17 mouse cellular contexts compared by ENCODE assay signal in the genomic region with DNA sequence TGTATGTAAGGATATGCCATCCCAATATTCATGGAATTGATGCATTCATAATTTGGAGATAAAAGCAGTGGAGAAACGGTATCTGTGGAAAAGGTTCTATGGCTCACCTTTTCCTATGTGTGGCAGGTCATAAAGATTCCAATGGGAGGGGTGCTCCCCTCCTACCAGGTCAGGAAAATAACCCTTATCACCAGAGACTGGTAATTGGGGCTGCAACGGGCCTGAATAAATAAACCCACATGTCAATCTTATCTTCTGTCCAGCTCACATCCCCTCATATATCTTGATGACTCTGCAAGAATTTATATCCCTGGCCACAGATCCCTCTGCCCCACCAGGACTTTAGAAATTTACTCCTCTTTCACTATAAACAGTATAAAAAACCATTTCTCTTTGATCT.
"Had no signal": no experiment of that assay in that cellular context is flagged by ENCODE, and none has a peak within 500 bp of the region (broad histone marks: within the 10 kb centered on the region; RNA-seq: fewer than 3 reads in every experiment).

No protein-coding gene starts in this region.

- ATAC-seq: hindbrain, embryonic 16.5 days; inflammation-experienced regulatory T-cells, adult 6 months; liver, embryonic 12.5 days had no signal

- DNase-seq: gastrocnemius, postnatal 14 days; gastrocnemius, postnatal 36 days; heart, adult 11 months; heart, adult 2 months; heart, postnatal 10 days; heart, postnatal 4 days; kidney, adult 11 months; kidney, adult 2 months; kidney, adult 9 months; kidney, postnatal 14 days; kidney, postnatal 36 days; layer of hippocampus, adult 9-11 months; layer of hippocampus, postnatal 36 days; left cerebral cortex, postnatal 4 days had no signal
